Mouse (Mus musculus) kidney, embryonic 14.5 days (tissue): ENCODE measurements around the gene Psg16. TPM values are rescaled to one million over a fixed set of nuclear protein-coding genes. Genes with fewer than 3 reads are reported as not detected.

Experiments
- ATAC-seq: fragments of 200-750 bp; cut with Nextera tagmentation; 2 replicates; pipeline ENCODE4 v1.8.0; 2017; ENCODE audit warnings: moderate number of reproducible peaks, mild to moderate bottlenecking, moderate TSS enrichment, moderate library complexity; ENCODE audit not compliant: low FRiP score, low TSS enrichment
- H3K27ac ChIP-seq: fragments of 300-500 bp; sonication (generic); 2 replicates; pipeline ENCODE4 v1.5.1; 2014; ENCODE audit warnings: low read depth, mild to moderate bottlenecking, low read length, moderate library complexity, mixed read lengths
- H3K27me3 ChIP-seq: fragments of 300-500 bp; sonication (generic); 2 replicates; pipeline ENCODE4 v1.6.1; 2014; ENCODE audit warnings: mild to moderate bottlenecking, low read length; ENCODE audit not compliant: control insufficient read depth, insufficient read depth
- H3K36me3 ChIP-seq: fragments of 300-500 bp; sonication (generic); 2 replicates; pipeline ENCODE4 v1.6.1; 2014; ENCODE audit warnings: low read length, mixed read lengths; ENCODE audit not compliant: control insufficient read depth, insufficient read depth
- H3K4me1 ChIP-seq: fragments of 300-500 bp; sonication (generic); 2 replicates; pipeline ENCODE4 v1.6.1; 2014; ENCODE audit warnings: low read length, mixed read lengths; ENCODE audit not compliant: control insufficient read depth, insufficient read depth
- H3K4me2 ChIP-seq: fragments of 300-500 bp; sonication (generic); replicated peaks from 2 replicates; pipeline ENCODE4 v1.6.1; 2014; ENCODE audit warnings: low read depth, mild to moderate bottlenecking, low read length
- H3K4me3 ChIP-seq: fragments of 300-500 bp; sonication (generic); 2 replicates; pipeline ENCODE4 v1.5.1; 2014; ENCODE audit warnings: mild to moderate bottlenecking, low read length
- H3K9ac ChIP-seq: fragments of 300-500 bp; sonication (generic); 2 replicates; pipeline ENCODE4 v1.6.1; 2014; ENCODE audit warnings: low read depth, mild to moderate bottlenecking, low read length, moderate library complexity
- H3K9me3 ChIP-seq: fragments of 300-500 bp; sonication (generic); 2 replicates; pipeline ENCODE4 v1.6.1; 2016; ENCODE audit warnings: low read length; ENCODE audit not compliant: control insufficient read depth
- WGBS: fragments of 180-500 bp; shearing (Covaris S2); extraction: QIAGEN DNeasy Blood & Tissue Kit; methylation state at CpG from one replicate; pipeline ENCODE4 v1.1.7; 2014; 5-methylcytosine and 5-hydroxymethylcytosine counted together
- polyA plus RNA-seq: library from polyadenylated mRNA; unstranded; fragments of >200 nt; fragmentation: Nextera tagmentation; extraction: Ambion mirVana; gene quantifications from 2 replicates; pipeline ENCODE4 v1.2.1, GENCODE M21; 2014

Psg16 gene
- polyA plus RNA-seq = 0.06 and 0.23 TPM in 2 replicates

- no peaks in the 10 kb centered on the region for H3K36me3 ChIP-seq
- H3K9me3 ChIP-seq = no peaks in the 10 kb centered on the region
- 69% methylated on average over 23 of the region's 23 CpGs for WGBS
- peak; percentile 76 for ATAC-seq
- H3K4me1 ChIP-seq = no peaks in the 10 kb centered on the region
- no peak within 1 kb of the TSS for H3K27ac ChIP-seq
- H3K4me2 ChIP-seq = no peak within 1 kb of the TSS
- H3K4me3 ChIP-seq = no peak within 1 kb of the TSS
- H3K9ac ChIP-seq = no peak within 1 kb of the TSS
- H3K27me3 ChIP-seq = no peaks in the 10 kb centered on the region
These were observed at the start of gene Psg16 for GRCm38 (mm10) chr7:17073904-17074615. Psg16 (plus strand) TSS chr7:17074040.

- Histone ChIP-seq H3K4me3 (no peak overlapping the region), H3K36me3 (peaks cover 49% of the 10 kb centered on the region), H3K9me3 (no peaks in the 10 kb centered on the region), H3K27ac (no peak overlapping the region; the same call in 1 of the 2 replicates), H3K27me3 (no peaks in the 10 kb centered on the region), H3K9ac (peak overlapping the region; percentile 31; the same call in 1 of the 2 replicates), H3K4me1 (peaks cover 28% of the 10 kb centered on the region), H3K4me2 (0 out of 2 replicates have a peak overlapping the region, but pooled peaks have one; percentile 17)
- 81% methylated on average over 6 of the region's 6 CpGs for WGBS
- no peak for ATAC-seq
These were observed 49.7 kb upstream of the Psg16 start for GRCm38 (mm10) chr7:17024141-17024540.

GRCm38 (mm10) chr7:17024814-17025504, 48.9 kb upstream of the Psg16 start:
- Histone ChIP-seq H3K4me3 (no peak overlapping the region), H3K9me3 (no peaks in the 10 kb centered on the region), H3K4me1 (peaks cover 28% of the 10 kb centered on the region), H3K27me3 (no peaks in the 10 kb centered on the region), H3K36me3 (peaks cover 42% of the 10 kb centered on the region), H3K4me2 (peak overlapping the region; percentile 17; the same call in 1 of the 2 replicates), H3K9ac (peak overlapping the region; percentile 31; the same call in 1 of the 2 replicates), H3K27ac (peak overlapping the region; percentile 42; the same call in 1 of the 2 replicates)
- no peak for ATAC-seq
- WGBS = 69% methylated on average over 10 of the region's 10 CpGs

- H3K36me3 ChIP-seq = peaks cover 36% of the 10 kb centered on the region
- peak overlapping the region; percentile 75 for H3K4me2 ChIP-seq
- WGBS = 57% methylated on average over 4 of the region's 4 CpGs
- no peak overlapping the region; the same call in 1 of the 2 replicates for H3K4me3 ChIP-seq
- 0 out of 2 replicates have a peak overlapping the region, but pooled peaks have one; percentile 17 for H3K27ac ChIP-seq
- no peaks in the 10 kb centered on the region for H3K27me3 ChIP-seq
- ATAC-seq = no peak
- peak overlapping the region; percentile 23; the same call in 1 of the 2 replicates for H3K9ac ChIP-seq
- H3K9me3 ChIP-seq = no peaks in the 10 kb centered on the region
- peaks cover 28% of the 10 kb centered on the region for H3K4me1 ChIP-seq
These were observed 48.3 kb upstream of the Psg16 start for GRCm38 (mm10) chr7:17025505-17025894.

- Histone ChIP-seq H3K27me3 (no peaks in the 10 kb centered on the region), H3K9me3 (no peaks in the 10 kb centered on the region), H3K4me2 (peak overlapping the region; percentile 75), H3K9ac (peak overlapping the region; percentile 79; the same call in 1 of the 2 replicates), H3K4me3 (peak overlapping the region; percentile 72), H3K36me3 (peaks cover 31% of the 10 kb centered on the region), H3K4me1 (peaks cover 28% of the 10 kb centered on the region), H3K27ac (no peak overlapping the region)
- ATAC-seq = no peak
- WGBS = 61% methylated on average over 9 of the region's 9 CpGs
These were observed 47.8 kb upstream of the Psg16 start for GRCm38 (mm10) chr7:17025896-17026622.

GRCm38 (mm10) chr7:17026710-17027587, 46.9 kb upstream of the Psg16 start:
- no peak; the same call in 1 of the 2 replicates for ATAC-seq
- Histone ChIP-seq H3K9me3 (no peaks in the 10 kb centered on the region), H3K9ac (peak overlapping the region; percentile 79), H3K36me3 (peaks cover 22% of the 10 kb centered on the region), H3K4me1 (peaks cover 28% of the 10 kb centered on the region), H3K4me3 (peak overlapping the region; percentile 72), H3K4me2 (peak overlapping the region; percentile 75), H3K27me3 (no peaks in the 10 kb centered on the region), H3K27ac (no peak overlapping the region; the same call in 1 of the 2 replicates)
- 8% methylated on average over 24 of the region's 24 CpGs for WGBS

- Histone ChIP-seq H3K9ac (peak within 1 kb of the TSS; percentile 79), H3K36me3 (peaks cover 18% of the 10 kb centered on the region; the same call in 1 of the 2 replicates), H3K4me2 (peak within 1 kb of the TSS; percentile 75), H3K27me3 (no peaks in the 10 kb centered on the region), H3K4me3 (peak within 1 kb of the TSS; percentile 72), H3K27ac (peak within 1 kb of the TSS; percentile 75), H3K9me3 (no peaks in the 10 kb centered on the region), H3K4me1 (peaks cover 28% of the 10 kb centered on the region)
- ATAC-seq = peak; percentile 89
- under 1% methylated on average over 53 of the region's 58 CpGs for WGBS
These were observed 46.1 kb upstream of the Psg16 start, which contains the start of gene Ppp5c for GRCm38 (mm10) chr7:17027588-17028343. Ppp5c (minus strand) TSS chr7:17027924.
